Mouse (Mus musculus): ENCODE measurements around the gene Clhc1.

Gene Clhc1

GRCm38 (mm10) chr11:29560990-29561389 lies 13.2 kb downstream of the Clhc1 start:
- no peak for DNase-seq (ENCODE audit: low read depth, low spot score)

GRCm38 (mm10) chr11:29563406-29563805 lies 15.7 kb downstream of the Clhc1 start:
- no peak for DNase-seq (ENCODE audit: low read depth, low spot score)

DNA sequence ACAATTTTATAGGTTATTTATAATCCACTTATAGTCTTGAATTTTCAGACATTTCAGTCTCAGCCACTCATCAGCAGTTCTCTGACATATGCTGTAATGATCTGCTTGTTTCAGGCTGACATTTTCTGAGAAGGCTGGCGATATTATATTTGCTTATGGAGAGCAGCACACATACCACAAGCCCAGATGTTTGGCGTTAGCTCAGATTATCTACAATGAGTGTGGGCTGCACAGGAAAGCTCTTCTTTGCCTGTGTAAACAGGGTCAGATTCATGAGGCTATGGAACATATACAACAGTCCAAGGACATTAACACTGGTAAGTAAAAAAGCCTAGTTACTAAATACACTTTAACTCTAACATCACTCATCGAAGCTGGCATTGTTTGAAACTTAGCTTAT lies 23.8 kb downstream of the Clhc1 start:
- no peak for DNase-seq (ENCODE audit: low read depth, low spot score)

- no peak for DNase-seq (ENCODE audit: low read depth, low spot score)
These were observed 24.9 kb downstream of the Clhc1 start for GRCm38 (mm10) chr11:29572656-29573055.

- peak; percentile 20 for DNase-seq (ENCODE audit: low read depth, low spot score)
These were observed 31.9 kb downstream of the Clhc1 start for GRCm38 (mm10) chr11:29579610-29580009.

- peak; percentile 33 for DNase-seq (ENCODE audit: low read depth, low spot score)
These were observed 47.5 kb downstream of the Clhc1 start for GRCm38 (mm10) chr11:29595217-29595616.

DNA sequence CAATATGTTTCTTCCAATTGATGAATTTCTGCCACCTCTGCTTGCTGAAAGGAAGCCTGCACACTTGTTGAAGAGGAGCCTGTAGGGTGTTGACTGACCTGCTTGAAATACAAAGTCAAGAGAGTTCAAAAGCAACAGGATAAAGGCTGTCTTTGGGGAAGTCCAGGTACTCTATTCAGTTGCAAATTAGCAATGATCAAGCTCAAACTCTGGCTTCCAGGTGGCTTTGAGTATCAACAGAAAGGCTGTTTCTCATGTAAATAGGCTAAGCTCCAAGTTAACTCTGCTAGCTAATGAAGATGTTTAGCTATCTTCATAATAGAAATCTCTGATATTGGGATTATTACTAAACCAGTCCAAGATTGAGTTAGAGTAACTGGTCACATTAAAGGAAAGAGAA lies 49.4 kb downstream of the Clhc1 start:
- no peak for DNase-seq (ENCODE audit: low read depth, low spot score)

DNA sequence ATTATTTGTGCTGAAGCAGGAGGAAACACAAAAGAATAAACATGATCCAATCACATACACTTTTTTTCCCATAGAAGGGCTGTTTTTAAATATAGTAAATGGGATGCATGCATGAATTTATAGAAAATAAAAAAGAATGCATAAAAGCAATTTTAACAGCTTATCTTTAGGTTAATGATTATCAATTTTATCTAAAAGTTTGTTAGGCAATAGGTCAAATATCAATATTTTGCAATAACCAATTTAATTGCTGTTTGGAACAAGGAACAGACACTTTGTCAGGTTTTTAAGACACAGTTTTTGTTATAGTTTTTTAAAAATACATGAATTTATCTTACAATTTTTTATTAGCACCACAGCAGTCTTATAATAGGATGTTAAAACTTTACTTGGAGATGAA lies 51.2 kb downstream of the Clhc1 start:
- no peak for DNase-seq (ENCODE audit: low read depth, low spot score)

GRCm38 (mm10) chr11:29603581-29603980 lies 55.8 kb downstream of the Clhc1 start:
- no peak for DNase-seq (ENCODE audit: low read depth, low spot score)

DNA sequence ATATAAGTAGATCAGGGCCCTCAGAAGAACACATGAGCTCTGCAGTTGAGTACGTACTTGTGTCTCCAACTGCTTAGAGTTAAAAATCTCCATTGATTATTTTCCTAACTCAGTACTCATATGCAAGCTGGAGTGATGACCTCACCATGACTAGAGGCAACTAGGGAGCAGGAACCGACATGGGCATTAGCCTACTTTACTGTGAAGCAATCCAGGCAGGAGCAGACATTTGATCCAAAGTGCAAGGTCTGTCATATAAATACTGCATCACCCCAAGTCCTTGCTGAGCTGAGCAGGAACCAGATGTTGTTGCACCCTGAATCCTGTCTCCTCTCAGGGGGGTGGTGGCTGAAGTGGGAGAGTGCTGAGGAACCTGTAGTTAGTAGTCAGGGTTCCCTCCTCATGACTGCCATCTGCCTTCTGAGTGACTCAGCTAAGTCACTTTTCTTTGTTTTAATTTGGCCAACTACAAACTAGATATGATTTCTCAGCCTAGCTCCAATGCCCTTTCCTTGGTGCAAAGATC lies 59.8 kb downstream of the Clhc1 start:
- no peak for DNase-seq (ENCODE audit: low read depth, low spot score)

- no peak for DNase-seq (ENCODE audit: low read depth, low spot score)
These were observed 62.2 kb downstream of the Clhc1 start for GRCm38 (mm10) chr11:29609756-29610468.

- DNase-seq (ENCODE audit: low read depth, low spot score), result no peak
These were observed 64.3 kb downstream of the Clhc1 start for GRCm38 (mm10) chr11:29612007-29612406.

DNA sequence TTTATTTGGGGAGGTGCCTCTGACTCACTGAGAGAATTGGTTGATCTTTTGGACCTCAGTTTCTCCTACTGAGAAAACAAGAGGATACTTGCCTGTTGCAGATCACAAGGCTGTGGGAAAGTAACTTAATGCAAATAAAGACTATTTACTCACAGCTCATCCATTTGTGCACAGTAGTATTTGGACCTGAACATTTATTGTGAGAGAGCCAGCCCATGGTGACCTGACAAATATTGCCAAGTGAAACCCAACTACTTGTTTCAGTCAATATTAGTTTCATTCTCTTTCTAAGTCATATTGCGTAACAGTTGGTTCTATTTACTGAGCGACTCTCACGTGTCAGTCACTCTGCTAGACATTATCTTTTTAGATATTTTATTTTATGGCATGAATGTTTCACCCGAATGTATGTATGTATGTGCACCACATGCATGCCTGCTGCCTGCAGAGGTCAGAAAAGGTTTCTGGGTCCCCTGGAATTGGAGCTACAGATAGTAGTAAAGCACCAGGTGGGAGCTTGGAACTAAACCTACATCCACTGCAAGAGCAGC lies 65.5 kb downstream of the Clhc1 start:
- no peak for DNase-seq (ENCODE audit: low read depth, low spot score)

DNA sequence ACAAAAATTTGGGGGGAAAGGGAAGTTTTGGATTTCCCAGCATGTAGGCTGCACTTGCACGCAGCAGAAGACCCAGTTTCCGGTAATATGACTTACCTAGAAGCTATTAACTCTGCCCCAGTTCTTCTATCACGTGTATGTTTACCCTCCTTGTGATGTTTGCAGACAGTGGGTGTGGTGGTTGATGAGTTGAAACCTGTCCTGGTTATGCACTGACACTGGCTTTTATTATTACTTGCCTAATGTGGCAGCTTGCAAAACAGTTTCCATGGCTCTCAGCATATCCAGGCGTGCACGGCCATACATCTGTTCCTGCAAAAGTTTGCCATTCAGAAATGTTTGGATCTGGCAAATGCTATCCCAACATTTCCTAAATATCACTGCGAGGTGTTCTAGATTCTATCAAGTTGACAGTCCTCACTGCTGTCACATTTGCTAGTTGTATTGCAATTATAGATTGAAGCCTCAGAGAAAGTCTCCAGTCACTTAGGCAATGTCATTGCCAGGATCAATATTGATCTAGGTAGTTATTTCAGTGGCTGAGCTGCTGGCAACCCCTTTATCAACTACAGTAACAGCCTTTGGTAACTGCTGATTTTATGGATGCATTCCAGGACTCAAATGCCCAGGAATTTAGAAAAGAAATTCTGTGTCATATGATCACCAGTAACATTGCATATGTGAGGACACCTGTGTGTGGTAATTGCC lies 66.6 kb downstream of the Clhc1 start:
- DNase-seq (ENCODE audit: low read depth, low spot score), result no peak

GRCm38 (mm10) chr11:29622030-29622790 lies 74.5 kb downstream of the Clhc1 start:
- peak; percentile 92 for DNase-seq (ENCODE audit: low read depth, low spot score)

GRCm38 (mm10) chr11:29623327-29623726 lies 75.6 kb downstream of the Clhc1 start:
- DNase-seq (ENCODE audit: low read depth, low spot score), result no peak

DNA sequence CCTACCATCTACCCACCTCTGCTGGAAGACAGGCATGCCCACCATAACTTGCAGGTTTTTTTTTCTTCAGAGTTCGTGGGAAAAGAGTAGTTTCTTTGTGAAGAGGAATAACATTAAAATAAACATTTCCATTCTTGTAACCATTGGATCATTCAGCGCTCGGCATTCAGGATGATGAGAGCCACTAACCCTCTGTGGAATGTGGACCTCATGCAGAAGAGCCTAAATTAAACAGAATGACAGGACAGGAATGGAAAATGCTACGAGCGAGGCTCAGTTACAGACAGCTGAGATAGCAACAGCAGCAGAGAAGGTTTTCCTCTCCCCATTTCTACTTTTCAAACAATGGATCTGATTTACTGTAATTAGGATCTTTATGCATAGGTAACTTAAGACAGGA lies 78.8 kb downstream of the Clhc1 start:
- DNase-seq (ENCODE audit: low read depth, low spot score), result no peak

- no peak for DNase-seq (ENCODE audit: low read depth, low spot score)
These were observed 80.0 kb downstream of the Clhc1 start for GRCm38 (mm10) chr11:29627706-29628105.
